Mouse (Mus musculus) embryo, embryonic 11.5 days (tissue): ENCODE measurements at regions not wholly inside any gene's neighbourhood (a gene's known extent, or its start where the extent isn't known, plus 50 kb on each side); places are given as distances from the start of the nearest gene placed in this dataset.

ENCODE experiments used
- DNase-seq: peaks from one replicate; pipeline ENCODE4 v3.0.0-alpha.2; 2012; ENCODE audit warnings: low read depth, low spot score

GRCm38 (mm10) chr12:110387056-110387455 lies 59.9 kb upstream of the Ppp2r5c start:
- DNase-seq, result no peak

DNA sequence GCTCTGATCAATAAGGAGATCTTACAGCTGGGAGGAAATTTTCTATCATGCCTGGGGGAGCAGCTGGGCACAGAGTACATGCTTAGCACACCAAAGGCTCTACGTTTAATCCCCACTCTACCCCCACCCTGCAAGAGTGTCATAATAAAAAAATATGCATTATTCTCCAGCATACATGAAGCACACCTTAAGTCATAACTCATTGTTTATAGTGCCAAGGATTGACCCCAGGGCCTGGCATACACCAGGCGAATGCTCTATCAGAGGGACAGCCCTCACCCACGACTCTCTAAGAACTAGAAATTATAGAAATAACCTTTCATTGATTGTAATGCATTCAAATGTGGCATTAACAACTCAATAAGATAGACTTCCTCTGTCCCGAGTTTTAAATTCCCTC lies 59.4 kb upstream of the Ppp2r5c start:
- DNase-seq, result no peak

GRCm38 (mm10) chr12:110389439-110389838 lies 57.5 kb upstream of the Ppp2r5c start:
- no peak for DNase-seq

DNA sequence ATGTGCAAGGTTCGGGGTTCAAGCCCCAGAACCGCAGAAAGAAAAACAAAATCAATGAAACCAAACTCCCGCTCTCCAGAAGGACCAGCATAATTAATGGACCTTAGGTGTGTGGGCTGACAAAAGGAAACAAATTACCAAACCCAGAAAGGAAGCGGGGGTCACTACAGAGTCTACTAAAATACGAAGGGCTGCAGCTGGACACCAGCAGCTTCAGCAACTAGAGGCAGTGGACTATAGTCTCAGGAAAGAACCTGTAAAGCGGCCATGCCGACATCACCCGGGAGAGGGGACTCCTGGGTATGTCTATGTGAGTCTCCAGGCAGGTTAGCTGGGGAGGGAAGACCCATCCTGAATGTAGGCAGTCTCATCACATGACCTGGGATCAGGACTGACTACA lies 55.5 kb upstream of the Ppp2r5c start:
- DNase-seq, result no peak

- DNase-seq, result no peak
These were observed 53.4 kb upstream of the Ppp2r5c start for GRCm38 (mm10) chr12:110393555-110393954.
